Mouse (Mus musculus) CH12.LX (cell line): ENCODE data around the gene Dyx1c1. TPM values are rescaled to one million over a fixed set of nuclear protein-coding genes. Genes with fewer than 3 reads are reported as not detected.

Source experiments
- DNase-seq: peaks from one replicate; pipeline ENCODE4 v3.0.0-alpha.2; 2013; ENCODE audit errors: extremely low read depth
- H3K27ac ChIP-seq: 2 replicates; pipeline ENCODE4 v1.5.1; 2012; ENCODE audit warnings: low read depth, mild to moderate bottlenecking, control low read depth, moderate library complexity; ENCODE audit not compliant: insufficient read depth
- H3K27me3 ChIP-seq: replicated peaks from 2 replicates; pipeline ENCODE3; 2012; ENCODE audit warnings: inconsistent platforms
- H3K36me3 ChIP-seq, 2 experiments: replicated peaks in 1 of 2; 2 replicates each; pipeline versions ENCODE3 to v1.6.1; 2012; ENCODE audit warnings: inconsistent platforms in 1 of 2, low read length in 1 of 2, mild to moderate bottlenecking in 1 of 2, mixed read lengths in 1 of 2, moderate library complexity in 1 of 2; ENCODE audit not compliant: control insufficient read depth in 1 of 2, insufficient read depth in 1 of 2
- H3K4me1 ChIP-seq, 2 experiments: 2 replicates each; pipeline ENCODE4 v1.6.1; 2012; ENCODE audit warnings: inconsistent platforms in 1 of 2, moderate library complexity in 1 of 2; ENCODE audit not compliant: insufficient read depth in 2 of 2, control insufficient read depth in 1 of 2
- H3K4me2 ChIP-seq: 2 replicates; pipeline ENCODE4 v1.6.1; 2012; ENCODE audit warnings: low read depth, mild to moderate bottlenecking, control low read depth; ENCODE audit not compliant: poor library complexity, insufficient read depth, severe bottlenecking
- H3K4me3 ChIP-seq, 3 experiments: fragments of 150-350 bp in 1 of 3; sonication (generic) in 1 of 3; replicated peaks in 1 of 3; 2 replicates each; pipeline versions ENCODE3 to v1.5.1; 2011 to 2012; ENCODE audit warnings: low read depth in 2 of 3, low read length in 2 of 3, mild to moderate bottlenecking in 2 of 3, moderate library complexity in 2 of 3, control low read depth in 1 of 3, improper control_type of control experiment in 1 of 3, inconsistent platforms in 1 of 3, mixed read lengths in 1 of 3; ENCODE audit not compliant: poor library complexity in 1 of 3
- H3K79me2 ChIP-seq: replicated peaks from 2 replicates; pipeline ENCODE4 v1.6.1; 2012; ENCODE audit warnings: mild to moderate bottlenecking, moderate library complexity; ENCODE audit not compliant: control insufficient read depth, poor library complexity, insufficient read depth, severe bottlenecking; ENCODE audit errors: extremely low read depth
- H3K9ac ChIP-seq: 2 replicates; pipeline ENCODE4 v1.6.1; 2012; ENCODE audit warnings: low read depth, mild to moderate bottlenecking, control low read depth, moderate library complexity; ENCODE audit not compliant: insufficient read depth
- H3K9me3 ChIP-seq: replicated peaks from 2 replicates; pipeline ENCODE3; 2012; ENCODE audit warnings: low read length, inconsistent platforms, mixed read lengths
- JUN ChIP-seq: IDR thresholded peaks from 2 replicates; pipeline ENCODE4 v1.6.1; 2011; ENCODE audit warnings: low read depth, mild to moderate bottlenecking, low read length, improper control_type of control experiment, moderate library complexity; ENCODE audit not compliant: insufficient read depth
- MAZ ChIP-seq: IDR thresholded peaks from 2 replicates; pipeline ENCODE4 v1.6.1; 2012; ENCODE audit warnings: low read depth, mild to moderate bottlenecking, inconsistent platforms, low read length, improper control_type of control experiment, moderate library complexity
- TBP ChIP-seq: conservative IDR thresholded peaks from 2 replicates; pipeline ENCODE4 v1.6.1; 2011; ENCODE audit warnings: low read depth, low read length, improper control_type of control experiment
- dilution Hi-C: fragments of 300-500 bp; cut with MboI; formaldehyde crosslinking; loops from 2 replicates; pipeline ENCODE4 v1.14.3; 2020; ENCODE audit warnings: low sequenced_read_pairs; ENCODE audit not compliant: extremely low pct_unique_long_range_greater_than_20kb, extremely low pct_ligation_motif_present
- in situ Hi-C: fragments of 300-500 bp; cut with MboI; formaldehyde crosslinking; loops from 3 replicates; pipeline ENCODE4 v1.14.3; 2019; ENCODE audit warnings: low sequenced_read_pairs, low pct_ligation_motif_present, low pct_unique_long_range_greater_than_20kb, mixed read lengths
- polyA plus RNA-seq: library from polyadenylated mRNA; unstranded; fragments of >175 nt; gene quantifications from 2 replicates; pipeline ENCODE4 v1.2.1, GENCODE M21; 2012; ENCODE audit warnings: low read depth; ENCODE audit not compliant: insufficient read length
- total RNA-seq, 2 experiments: library from RNA; depleted of rRNA; stranded (reverse); fragments of 300-350 nt in 1 of 2; fragments of >200 nt in 1 of 2; gene quantifications; 2 replicates each; pipeline ENCODE4 v1.2.3; 2012 to 2014

Dyx1c1 gene
- total and polyA plus RNA-seq, 3 experiments: 3.4 to 6.8 (median 6.1) TPM

DNA sequence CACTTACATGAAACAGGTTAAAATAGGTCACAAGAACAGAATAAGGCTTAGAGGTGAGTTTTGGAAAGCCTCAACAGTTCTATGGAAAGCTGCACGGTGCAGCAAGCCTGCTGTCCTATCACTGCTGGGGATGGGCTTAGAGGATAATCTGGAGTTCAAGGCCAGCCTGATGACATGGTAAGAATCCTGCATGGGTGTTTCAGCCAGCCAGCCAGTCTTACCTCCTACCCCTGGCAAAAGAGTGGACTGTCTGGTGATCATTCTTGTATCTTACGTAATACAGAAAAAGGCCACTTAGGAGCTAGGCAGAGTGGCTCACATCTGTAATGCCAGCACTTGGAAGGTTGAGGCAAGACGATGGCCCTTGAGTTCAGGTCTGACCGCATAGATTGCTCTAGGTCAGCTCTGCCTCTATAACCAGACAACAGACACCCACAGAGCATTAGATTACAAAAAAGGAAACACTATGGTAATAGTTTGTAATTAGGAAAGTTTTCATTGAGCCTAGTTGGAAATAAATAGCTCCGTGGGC, 62.0 kb downstream of the Dyx1c1 start:
- Histone ChIP-seq H3K27ac (no peak overlapping the region), H3K4me2 (no peak overlapping the region), H3K9me3 (no peaks in the 10 kb centered on the region), H3K36me3 (peaks cover 52 to 86% of the 10 kb centered on the region in 2 experiments), H3K79me2 (no peaks in the 10 kb centered on the region), H3K9ac (no peak overlapping the region), H3K4me3 (no peak overlapping the region), H3K4me1 (no peaks in the 10 kb centered on the region), H3K27me3 (no peaks in the 10 kb centered on the region)
- TF ChIP-seq JUN (no peak), MAZ (no peak), TBP (no peak)
- in situ Hi-C loops (no loop called here), dilution Hi-C loops (no loop called here)
- DNase-seq: no peak

Other genes starting within 250 kb of the Dyx1c1 start
- gene Prtg, start 151.9 kb upstream of the Dyx1c1 start, total RNA-seq (2012; rRNA removed): not detected in 2 replicates
- gene Prtg, start 151.9 kb upstream of the Dyx1c1 start, total RNA-seq (2014; rRNA removed): 0.22 TPM in 1 of 2 replicates, not detected in the other
- 0.04 TPM in 1 of 2 replicates, not detected in the other for gene Prtg, start 151.9 kb upstream of the Dyx1c1 start, polyA plus RNA-seq
- not detected in 2 replicates for gene Pygo1, start 33.1 kb upstream of the Dyx1c1 start, total RNA-seq (2012; rRNA removed)
- not detected in 2 replicates for gene Pygo1, start 33.1 kb upstream of the Dyx1c1 start, total RNA-seq (2014; rRNA removed)
- gene Pygo1, start 33.1 kb upstream of the Dyx1c1 start, polyA plus RNA-seq: not detected in 2 replicates
- not detected in 2 replicates for gene Gm44503, start 67 bp downstream of the Dyx1c1 start, total RNA-seq (2012; rRNA removed)
- not detected in 2 replicates for gene Gm44503, start 67 bp downstream of the Dyx1c1 start, total RNA-seq (2014; rRNA removed)
- gene Gm44503, start 67 bp downstream of the Dyx1c1 start, polyA plus RNA-seq: not detected in 2 replicates
- 4.0 and 7.3 TPM in 2 replicates for gene Ccpg1os, start 26.6 kb downstream of the Dyx1c1 start, total RNA-seq (2012; rRNA removed)
- gene Ccpg1os, start 26.6 kb downstream of the Dyx1c1 start, total RNA-seq (2014; rRNA removed): 9.2 and 12.6 TPM in 2 replicates
- gene Ccpg1os, start 26.6 kb downstream of the Dyx1c1 start, polyA plus RNA-seq: 4.0 and 5.2 TPM in 2 replicates
- 3.6 and 5.2 TPM in 2 replicates for gene Ccpg1, start 26.6 kb downstream of the Dyx1c1 start, total RNA-seq (2012; rRNA removed)
- gene Ccpg1, start 26.6 kb downstream of the Dyx1c1 start, total RNA-seq (2014; rRNA removed): 5.7 and 6.2 TPM in 2 replicates
- gene Ccpg1, start 26.6 kb downstream of the Dyx1c1 start, polyA plus RNA-seq: 15.4 and 18.3 TPM in 2 replicates
- gene Pigb, start 81.6 kb downstream of the Dyx1c1 start, total RNA-seq (2012; rRNA removed): 5.7 and 6.7 TPM in 2 replicates
- gene Pigb, start 81.6 kb downstream of the Dyx1c1 start, total RNA-seq (2014; rRNA removed): 2.8 and 3.8 TPM in 2 replicates
- 13.6 and 15.9 TPM in 2 replicates for gene Pigb, start 81.6 kb downstream of the Dyx1c1 start, polyA plus RNA-seq
- gene Rab27a, start 86.1 kb downstream of the Dyx1c1 start, total RNA-seq (2012; rRNA removed): 14.8 and 15.1 TPM in 2 replicates
- gene Rab27a, start 86.1 kb downstream of the Dyx1c1 start, total RNA-seq (2014; rRNA removed): 20.0 and 20.5 TPM in 2 replicates
- 24.7 and 25.6 TPM in 2 replicates for gene Rab27a, start 86.1 kb downstream of the Dyx1c1 start, polyA plus RNA-seq
- 0.17 and 0.21 TPM in 2 replicates for gene Khdc3, start 143.1 kb downstream of the Dyx1c1 start, total RNA-seq (2012; rRNA removed)
- gene Khdc3, start 143.1 kb downstream of the Dyx1c1 start, total RNA-seq (2014; rRNA removed): 0.58 and 0.86 TPM in 2 replicates
- gene Khdc3, start 143.1 kb downstream of the Dyx1c1 start, polyA plus RNA-seq: 0.70 and 0.84 TPM in 2 replicates
- not detected in 2 replicates for gene Gm20509, start 143.7 kb downstream of the Dyx1c1 start, total RNA-seq (2012; rRNA removed)
- not detected in 2 replicates for gene Gm20509, start 143.7 kb downstream of the Dyx1c1 start, total RNA-seq (2014; rRNA removed)
- gene Gm20509, start 143.7 kb downstream of the Dyx1c1 start, polyA plus RNA-seq: not detected in 2 replicates
- 108 and 154 TPM in 2 replicates for gene Rsl24d1, start 154.6 kb downstream of the Dyx1c1 start, total RNA-seq (2012; rRNA removed)
- gene Rsl24d1, start 154.6 kb downstream of the Dyx1c1 start, total RNA-seq (2014; rRNA removed): 335 and 365 TPM in 2 replicates
- gene Rsl24d1, start 154.6 kb downstream of the Dyx1c1 start, polyA plus RNA-seq: 193 and 202 TPM in 2 replicates